Mouse (Mus musculus) lung, postnatal 0 days (tissue): ENCODE results near the gene Acot5. TPM values are rescaled to one million over a fixed set of nuclear protein-coding genes. Genes with fewer than 3 reads are reported as not detected.

ENCODE experiments used
- ATAC-seq: fragments of 200-750 bp; cut with Nextera tagmentation; 2 replicates; pipeline ENCODE4 v1.8.0; 2017; ENCODE audit warnings: moderate library complexity
- DNase-seq: peaks from one replicate; pipeline ENCODE4 v3.0.0-alpha.2; 2016; ENCODE audit warnings: low spot score
- H3K27ac ChIP-seq: fragments of 300-500 bp; sonication (generic); 2 replicates; pipeline ENCODE4 v1.5.1; 2014; ENCODE audit warnings: antibody characterized with exemption, mild to moderate bottlenecking, low read length, mixed read lengths
- H3K27me3 ChIP-seq: fragments of 300-500 bp; sonication (generic); replicated peaks from 2 replicates; pipeline ENCODE4 v1.6.1; 2014; ENCODE audit warnings: low read length, mixed read lengths; ENCODE audit not compliant: insufficient read depth
- H3K36me3 ChIP-seq: fragments of 300-500 bp; sonication (generic); 2 replicates; pipeline ENCODE4 v1.6.1; 2014; ENCODE audit warnings: low read length, mixed read lengths; ENCODE audit not compliant: insufficient read depth
- H3K4me1 ChIP-seq: fragments of 300-500 bp; sonication (generic); 2 replicates; pipeline ENCODE4 v1.6.1; 2014; ENCODE audit warnings: antibody characterized with exemption, low read depth, low read length, mixed read lengths; ENCODE audit not compliant: insufficient read depth
- H3K4me2 ChIP-seq: fragments of 300-500 bp; sonication (generic); replicated peaks from 2 replicates; pipeline ENCODE4 v1.6.1; 2014; ENCODE audit warnings: low read depth, mild to moderate bottlenecking, low read length, moderate library complexity, mixed read lengths
- H3K4me3 ChIP-seq: fragments of 300-500 bp; sonication (generic); 2 replicates; pipeline ENCODE4 v1.5.1; 2014; ENCODE audit warnings: low read depth, low read length
- H3K9ac ChIP-seq: fragments of 300-500 bp; sonication (generic); replicated peaks from 2 replicates; pipeline ENCODE4 v1.6.1; 2014; ENCODE audit warnings: low read depth, mild to moderate bottlenecking
- H3K9me3 ChIP-seq: fragments of 300-500 bp; sonication (generic); 2 replicates; pipeline ENCODE4 v1.6.1; 2016; ENCODE audit warnings: low read length, mixed read lengths
- CTCF ChIP-seq: IDR thresholded peaks from 2 replicates; pipeline ENCODE4 v1.5.1; 2016; ENCODE audit warnings: antibody characterized with exemption, mild to moderate bottlenecking
- EP300 ChIP-seq: IDR thresholded peaks from 2 replicates; pipeline ENCODE4 v1.6.1; 2016; ENCODE audit warnings: antibody characterized with exemption, mild to moderate bottlenecking, control low read depth
- WGBS: fragments of 180-500 bp; shearing (Covaris S2); extraction: QIAGEN DNeasy Blood & Tissue Kit; methylation state at CpG from one replicate; pipeline ENCODE4 v1.1.7; 2014; 5-methylcytosine and 5-hydroxymethylcytosine counted together
- polyA plus RNA-seq: library from polyadenylated mRNA; unstranded; fragments of >200 nt; fragmentation: Nextera tagmentation; extraction: Ambion mirVana; gene quantifications from 2 replicates; pipeline ENCODE4 v1.2.1, GENCODE M21; 2015

Acot5 gene
- polyA plus RNA-seq, 1 experiment from 2014 or later, result not detected

DNA sequence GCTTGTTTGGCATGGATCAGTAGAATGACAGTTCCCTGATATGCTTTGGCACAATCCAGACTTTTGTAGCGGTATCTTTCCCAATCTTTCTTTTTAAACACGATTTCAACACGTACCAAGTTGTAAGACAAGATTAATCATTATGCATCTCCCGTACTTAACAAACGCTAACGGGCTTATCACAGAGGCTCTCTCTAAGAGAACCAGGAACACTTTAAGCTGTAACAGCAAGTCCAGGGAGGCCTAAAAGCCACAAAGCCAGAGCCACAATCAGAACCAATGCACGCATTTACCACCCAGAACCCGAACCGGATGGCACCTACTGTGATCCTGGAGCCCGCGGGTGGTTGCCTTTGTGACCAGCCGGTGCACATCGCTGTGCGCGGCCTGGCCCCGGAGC, 16.0 kb upstream of the Acot5 start:
- H3K4me1 ChIP-seq, result no peaks in the 10 kb centered on the region
- H3K4me3 ChIP-seq, result peak overlapping the region; percentile 30; the same call in 1 of the 2 replicates
- no peak overlapping the region for H3K9ac ChIP-seq
- peak overlapping the region; percentile 62 for H3K4me2 ChIP-seq
- no peaks in the 10 kb centered on the region for H3K9me3 ChIP-seq
- DNase-seq (no peak), ATAC-seq (no peak)
- H3K36me3 ChIP-seq, result no peaks in the 10 kb centered on the region
- H3K27me3 ChIP-seq, result 0 out of 2 replicates have a peak, but pooled peaks cover 6% of the 10 kb centered on the region
- 6% methylated on average over 14 of the region's 16 CpGs for WGBS
- TF ChIP-seq EP300 (no peak), CTCF (no peak)
- no peak overlapping the region for H3K27ac ChIP-seq

DNA sequence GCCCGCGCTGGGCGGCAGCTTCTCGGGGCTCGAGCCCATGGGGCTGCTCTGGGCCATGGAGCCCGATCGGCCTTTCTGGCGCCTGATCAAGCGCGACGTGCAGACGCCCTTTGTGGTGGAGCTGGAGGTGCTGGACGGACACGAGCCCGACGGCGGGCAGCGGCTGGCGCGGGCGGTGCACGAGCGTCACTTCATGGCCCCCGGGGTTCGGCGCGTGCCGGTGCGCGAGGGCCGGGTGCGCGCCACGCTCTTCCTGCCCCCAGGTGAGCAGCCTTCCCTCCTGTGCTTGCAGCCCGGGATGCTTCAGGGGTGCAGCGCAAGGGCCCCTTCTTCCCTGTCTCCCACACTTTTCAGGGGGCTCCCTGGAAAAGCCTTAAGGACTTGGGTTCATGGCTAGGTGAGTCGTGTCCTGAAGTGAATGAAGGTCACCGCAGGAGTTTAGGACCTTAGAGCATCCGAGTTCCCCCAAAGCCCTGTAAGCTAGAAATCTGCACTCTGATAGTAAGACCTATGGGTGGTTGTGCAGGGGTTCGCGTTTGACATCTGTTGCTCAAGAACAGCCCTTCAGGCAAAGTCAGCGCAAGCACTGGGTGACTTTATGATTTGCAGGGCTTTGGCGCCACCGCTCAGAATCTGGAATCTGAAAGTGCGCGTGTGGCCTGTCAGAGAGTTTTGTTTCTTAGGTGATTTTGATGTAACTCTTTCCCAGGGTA, 15.3 kb upstream of the Acot5 start:
- H3K36me3 ChIP-seq, result no peaks in the 10 kb centered on the region
- peak overlapping the region; percentile 30; the same call in 1 of the 2 replicates for H3K4me3 ChIP-seq
- DNase-seq (peak; percentile 54), ATAC-seq (no peak)
- TF ChIP-seq EP300, result no peak
- peak; percentile 36 for TF ChIP-seq CTCF
- H3K4me1 ChIP-seq, result no peaks in the 10 kb centered on the region
- H3K27me3 ChIP-seq, result 0 out of 2 replicates have a peak, but pooled peaks cover 6% of the 10 kb centered on the region
- peak overlapping the region; percentile 62 for H3K4me2 ChIP-seq
- WGBS, result 2% methylated on average over 29 of the region's 46 CpGs
- H3K9ac ChIP-seq, result no peak overlapping the region
- H3K27ac ChIP-seq, result no peak overlapping the region
- no peaks in the 10 kb centered on the region for H3K9me3 ChIP-seq

DNA sequence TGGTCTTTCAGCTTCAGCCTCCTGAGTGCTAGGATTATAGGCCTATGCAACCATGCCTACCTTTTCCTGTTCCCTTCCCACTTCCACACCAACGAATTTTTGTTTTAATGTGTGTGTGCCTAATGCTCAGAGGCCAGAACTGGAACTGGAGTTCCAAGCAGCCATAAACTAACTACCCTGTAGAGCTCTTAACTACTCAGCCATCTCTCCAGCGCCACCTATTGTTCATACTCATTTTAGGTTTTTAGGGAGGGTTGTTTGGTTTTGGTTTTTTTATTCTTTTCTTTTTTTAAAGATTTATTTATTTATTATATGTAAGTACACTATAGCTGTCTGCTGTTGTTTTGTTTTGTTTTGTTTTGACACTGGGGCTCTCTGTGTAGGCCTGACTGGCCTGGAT, 8.2 kb upstream of the Acot5 start:
- no peak for ATAC-seq
- no peaks in the 10 kb centered on the region for H3K9me3 ChIP-seq
- DNase-seq, result peak; percentile 69
- H3K36me3 ChIP-seq, result no peaks in the 10 kb centered on the region
- WGBS, result 25% methylated on average over 2 of the region's 2 CpGs
- H3K4me2 ChIP-seq, result no peak overlapping the region
- H3K9ac ChIP-seq, result no peak overlapping the region
- no peak overlapping the region for H3K27ac ChIP-seq
- no peak overlapping the region for H3K4me3 ChIP-seq
- no peaks in the 10 kb centered on the region for H3K4me1 ChIP-seq
- no peaks in the 10 kb centered on the region for H3K27me3 ChIP-seq
- no peak for TF ChIP-seq EP300
- peak; percentile 69 for TF ChIP-seq CTCF

DNA sequence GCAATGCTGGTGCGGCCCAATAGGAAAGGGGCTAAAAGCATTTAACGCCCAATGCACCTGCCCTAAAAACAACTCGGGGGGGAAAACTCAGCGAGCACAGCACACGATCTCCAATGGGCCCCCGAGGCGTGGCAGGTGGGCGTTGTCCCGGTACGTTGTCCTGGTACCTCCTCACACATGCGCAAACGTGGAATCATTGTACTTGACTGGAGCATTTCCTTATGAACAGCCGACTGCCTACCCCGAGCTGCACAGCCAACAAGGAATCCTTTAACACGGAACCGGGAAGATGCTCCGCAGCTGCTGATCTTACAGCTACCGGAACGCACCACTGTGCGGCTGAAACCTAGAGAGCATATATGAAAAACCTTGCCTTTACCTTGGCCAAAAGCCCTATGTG, 6.8 kb upstream of the Acot5 start:
- 92% methylated on average over 20 of the region's 20 CpGs for WGBS
- no peak overlapping the region for H3K9ac ChIP-seq
- no peak for TF ChIP-seq CTCF
- TF ChIP-seq EP300, result no peak
- H3K27ac ChIP-seq, result no peak overlapping the region
- no peak overlapping the region for H3K4me3 ChIP-seq
- DNase-seq (no peak), ATAC-seq (no peak)
- H3K36me3 ChIP-seq, result no peaks in the 10 kb centered on the region
- H3K27me3 ChIP-seq, result no peaks in the 10 kb centered on the region
- H3K4me2 ChIP-seq, result no peak overlapping the region
- H3K9me3 ChIP-seq, result no peaks in the 10 kb centered on the region
- H3K4me1 ChIP-seq, result no peaks in the 10 kb centered on the region

GRCm38 (mm10) chr12:84063228-84063627, 5.9 kb upstream of the Acot5 start:
- TF ChIP-seq CTCF, result peak; percentile 50
- no peak for TF ChIP-seq EP300
- DNase-seq, result no peak
- WGBS, result 73% methylated on average over 5 of the region's 5 CpGs
- Histone ChIP-seq H3K4me3 (no peak overlapping the region), H3K36me3 (no peaks in the 10 kb centered on the region), H3K4me1 (no peaks in the 10 kb centered on the region), H3K27me3 (0 out of 2 replicates have a peak, but pooled peaks cover under 1% of the 10 kb centered on the region), H3K9me3 (no peaks in the 10 kb centered on the region), H3K9ac (no peak overlapping the region), H3K4me2 (no peak overlapping the region), H3K27ac (no peak overlapping the region)
- no peak for ATAC-seq

DNA sequence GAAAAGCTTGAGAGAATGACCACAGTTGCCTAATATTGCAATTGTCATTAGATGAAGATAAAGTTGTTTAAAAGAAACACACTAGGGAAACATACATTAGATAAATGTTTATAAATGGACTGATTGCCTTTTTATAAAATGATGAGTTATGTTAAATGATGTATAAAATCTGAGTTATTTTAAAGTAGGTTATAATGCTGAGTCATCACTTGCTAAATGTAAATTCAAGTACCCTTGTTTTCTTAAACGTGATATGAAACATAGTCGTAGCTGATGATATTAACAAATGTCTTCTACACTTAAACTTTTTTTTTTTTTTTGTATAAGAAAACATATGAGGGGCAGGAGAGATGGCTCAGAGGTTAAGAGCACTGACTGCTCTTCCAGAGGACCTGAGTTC, 5.3 kb upstream of the Acot5 start:
- Histone ChIP-seq H3K27ac (no peak overlapping the region), H3K4me2 (no peak overlapping the region), H3K4me3 (no peak overlapping the region), H3K36me3 (no peaks in the 10 kb centered on the region), H3K9ac (no peak overlapping the region), H3K9me3 (no peaks in the 10 kb centered on the region), H3K27me3 (0 out of 2 replicates have a peak, but pooled peaks cover 5% of the 10 kb centered on the region), H3K4me1 (no peaks in the 10 kb centered on the region)
- no peak for DNase-seq
- no peak for ATAC-seq
- 66% methylated on average over 2 of the region's 2 CpGs for WGBS
- no peak for TF ChIP-seq CTCF
- no peak for TF ChIP-seq EP300
